Mouse (Mus musculus): ENCODE measurements around the gene Tgif1. TPM values are rescaled to one million over a fixed set of nuclear protein-coding genes. Genes with fewer than 3 reads are reported as not detected.
A peak's percentile ranks its signal among the peaks of the same experiment; 100 is the strongest.
"Not testable (repeated sequence)": the region's sequence is repeated elsewhere in the genome, so short reads cannot be mapped to it uniquely, and the experiment has no call there.

Tgif1 gene
- polyA plus RNA-seq, 1 experiment: 45.2 TPM

DNA sequence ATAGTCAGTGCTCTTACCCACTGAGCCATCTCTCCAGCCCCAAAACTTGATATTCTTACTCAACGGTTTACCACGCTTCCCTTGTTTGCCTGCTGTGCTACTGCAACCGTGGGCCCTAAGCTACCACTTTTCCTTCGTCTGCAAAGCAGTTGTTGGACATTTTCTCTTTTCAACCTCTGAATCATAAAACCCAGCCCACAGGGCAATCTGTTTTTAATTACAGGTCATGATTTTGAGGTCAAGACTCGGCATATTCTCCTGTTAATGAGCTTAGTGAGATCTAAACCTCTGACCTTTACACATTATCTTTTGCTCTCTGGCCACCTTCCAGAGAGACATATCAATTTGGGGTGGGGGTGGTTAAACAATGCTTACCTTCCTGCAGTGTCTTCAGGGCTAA, 14.8 kb downstream of the Tgif1 start:
- Histone ChIP-seq H3K36me3 (ENCODE audit: control insufficient read depth, insufficient read depth, low read length) (peaks cover 10% of the 10 kb centered on the region), H3K27ac (ENCODE audit: control insufficient read depth, insufficient read depth, low read length) (no peak overlapping the region), H3K4me3 (ENCODE audit: control insufficient read depth, insufficient read depth, low read length) (no peak overlapping the region), H3K4me1 (replicated peaks; ENCODE audit: control insufficient read depth, insufficient read depth, low read length) (no peaks in the 10 kb centered on the region; the same call in 1 of the 2 replicates), H3K27me3 (ENCODE audit: control insufficient read depth, insufficient read depth, low read length) (no peaks in the 10 kb centered on the region)
- TF ChIP-seq POLR2A (IDR thresholded peaks at IDR 0.05; ENCODE audit: control insufficient read depth, extremely low read depth, insufficient read depth, low read length, poor library complexity): no peak
- TF ChIP-seq CTCF (IDR thresholded peaks at IDR 0.05; ENCODE audit: borderline replicate concordance, control insufficient read depth, extremely low read depth, insufficient read depth, low read length, poor library complexity): no peak
- DNase-seq: no peak
- 93% methylated on average over 5 of the region's 5 CpGs for WGBS

GRCm38 (mm10) chr17:70838031-70838430, 15.3 kb downstream of the Tgif1 start:
- H3K27ac ChIP-seq (ENCODE audit: control insufficient read depth, insufficient read depth, low read length): no peak overlapping the region
- 85% methylated on average over 7 of the region's 7 CpGs for WGBS
- H3K4me3 ChIP-seq (ENCODE audit: control insufficient read depth, insufficient read depth, low read length): no peak overlapping the region
- no peak for DNase-seq
- H3K36me3 ChIP-seq (ENCODE audit: control insufficient read depth, insufficient read depth, low read length): peaks cover 5% of the 10 kb centered on the region
- no peaks in the 10 kb centered on the region; the same call in 1 of the 2 replicates for H3K4me1 ChIP-seq (replicated peaks; ENCODE audit: control insufficient read depth, insufficient read depth, low read length)
- H3K27me3 ChIP-seq (ENCODE audit: control insufficient read depth, insufficient read depth, low read length): no peaks in the 10 kb centered on the region
- TF ChIP-seq CTCF (IDR thresholded peaks at IDR 0.05; ENCODE audit: borderline replicate concordance, control insufficient read depth, extremely low read depth, insufficient read depth, low read length, poor library complexity) (no peak), POLR2A (IDR thresholded peaks at IDR 0.05; ENCODE audit: control insufficient read depth, extremely low read depth, insufficient read depth, low read length, poor library complexity) (no peak)

GRCm38 (mm10) chr17:70837474-70837873, 15.9 kb downstream of the Tgif1 start:
- not testable (repeated sequence) for H3K27ac ChIP-seq (ENCODE audit: control insufficient read depth, insufficient read depth, low read length); H3K27me3 ChIP-seq (ENCODE audit: control insufficient read depth, insufficient read depth, low read length); H3K4me1 ChIP-seq (replicated peaks; ENCODE audit: control insufficient read depth, insufficient read depth, low read length); H3K36me3 ChIP-seq (ENCODE audit: control insufficient read depth, insufficient read depth, low read length); H3K4me3 ChIP-seq (ENCODE audit: control insufficient read depth, insufficient read depth, low read length); DNase-seq
- WGBS: 98% methylated on average over 6 of the region's 6 CpGs

DNA sequence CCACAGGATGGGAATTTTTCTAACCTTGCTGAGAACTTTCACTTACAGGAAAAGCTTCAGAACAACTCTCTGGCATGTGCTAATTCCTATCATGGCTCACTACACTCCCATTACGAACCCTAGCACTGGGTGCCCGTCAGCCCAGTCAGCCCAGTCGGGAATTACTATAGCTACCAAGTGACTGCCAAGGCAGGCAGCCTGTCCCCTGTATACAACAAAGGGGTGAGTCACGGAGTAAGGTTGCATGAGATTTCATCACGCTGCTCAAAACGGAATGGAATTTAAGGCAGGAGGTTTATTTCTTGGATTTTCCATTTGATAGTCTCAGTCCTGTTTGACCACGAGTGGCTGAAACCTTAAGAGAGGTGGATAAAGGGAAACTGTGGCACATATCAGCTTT, 16.5 kb downstream of the Tgif1 start:
- 93% methylated on average over 7 of the region's 7 CpGs for whole genome bisulfite sequencing
- H3K4me1 ChIP-seq (replicated peaks; ENCODE audit: control insufficient read depth, insufficient read depth, low read length): no peaks in the 10 kb centered on the region; the same call in 1 of the 2 replicates
- no peak overlapping the region for H3K27ac ChIP-seq (ENCODE audit: control insufficient read depth, insufficient read depth, low read length)
- H3K27me3 ChIP-seq (ENCODE audit: control insufficient read depth, insufficient read depth, low read length): no peaks in the 10 kb centered on the region
- H3K4me3 ChIP-seq (ENCODE audit: control insufficient read depth, insufficient read depth, low read length): no peak overlapping the region
- TF ChIP-seq CTCF (IDR thresholded peaks at IDR 0.05; ENCODE audit: borderline replicate concordance, control insufficient read depth, extremely low read depth, insufficient read depth, low read length, poor library complexity) (no peak), POLR2A (IDR thresholded peaks at IDR 0.05; ENCODE audit: control insufficient read depth, extremely low read depth, insufficient read depth, low read length, poor library complexity) (no peak)
- no peaks in the 10 kb centered on the region for H3K36me3 ChIP-seq (ENCODE audit: control insufficient read depth, insufficient read depth, low read length)
- DNase-seq: no peak

GRCm38 (mm10) chr17:70835071-70835790, 18.1 kb downstream of the Tgif1 start:
- no peak for TF ChIP-seq POLR2A (IDR thresholded peaks at IDR 0.05; ENCODE audit: control insufficient read depth, extremely low read depth, insufficient read depth, low read length, poor library complexity)
- no peak for TF ChIP-seq CTCF (IDR thresholded peaks at IDR 0.05; ENCODE audit: borderline replicate concordance, control insufficient read depth, extremely low read depth, insufficient read depth, low read length, poor library complexity)
- Histone ChIP-seq H3K27me3 (ENCODE audit: control insufficient read depth, insufficient read depth, low read length) (no peaks in the 10 kb centered on the region), H3K36me3 (ENCODE audit: control insufficient read depth, insufficient read depth, low read length) (no peaks in the 10 kb centered on the region), H3K27ac (ENCODE audit: control insufficient read depth, insufficient read depth, low read length) (no peak overlapping the region), H3K4me3 (ENCODE audit: control insufficient read depth, insufficient read depth, low read length) (no peak overlapping the region), H3K4me1 (replicated peaks; ENCODE audit: control insufficient read depth, insufficient read depth, low read length) (no peaks in the 10 kb centered on the region; the same call in 1 of the 2 replicates)
- DNase-seq: no peak
- WGBS: 21% methylated on average over 10 of the region's 10 CpGs

DNA sequence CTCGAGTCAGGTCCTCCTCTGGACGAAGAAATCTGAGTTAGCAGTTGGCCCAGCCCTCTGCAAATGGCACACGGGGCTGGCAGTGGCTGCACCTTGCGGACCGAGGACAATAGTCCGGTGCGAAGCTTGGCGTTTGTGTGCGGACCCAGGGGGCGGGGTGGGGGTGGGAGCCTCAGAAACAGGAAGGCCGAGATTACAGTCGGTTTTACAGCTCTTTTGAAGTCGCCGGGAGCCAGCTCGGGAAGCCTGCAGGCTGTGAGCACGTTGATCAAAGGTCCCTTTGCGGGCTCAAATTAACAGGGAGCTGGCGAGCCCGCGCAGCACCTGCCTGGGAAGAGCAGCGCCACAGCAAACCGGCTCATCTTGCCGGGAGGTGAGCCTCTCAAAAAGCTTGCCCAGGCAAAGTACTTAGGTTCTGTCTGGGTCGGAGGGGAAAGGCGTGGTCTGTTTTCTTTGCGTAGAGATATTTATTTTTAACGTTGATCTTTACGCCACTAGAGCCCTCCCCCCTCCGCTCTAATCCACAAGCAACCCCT, 18.8 kb downstream of the Tgif1 start:
- WGBS: 3% methylated on average over 29 of the region's 29 CpGs
- Histone ChIP-seq H3K36me3 (ENCODE audit: control insufficient read depth, insufficient read depth, low read length) (no peaks in the 10 kb centered on the region), H3K27me3 (ENCODE audit: control insufficient read depth, insufficient read depth, low read length) (no peaks in the 10 kb centered on the region), H3K4me1 (replicated peaks; ENCODE audit: control insufficient read depth, insufficient read depth, low read length) (no peaks in the 10 kb centered on the region; the same call in 1 of the 2 replicates), H3K4me3 (ENCODE audit: control insufficient read depth, insufficient read depth, low read length) (peak overlapping the region; percentile 18; the same call in 1 of the 2 replicates), H3K27ac (ENCODE audit: control insufficient read depth, insufficient read depth, low read length) (no peak overlapping the region)
- DNase-seq: no peak
- TF ChIP-seq POLR2A (IDR thresholded peaks at IDR 0.05; ENCODE audit: control insufficient read depth, extremely low read depth, insufficient read depth, low read length, poor library complexity) (no peak), CTCF (IDR thresholded peaks at IDR 0.05; ENCODE audit: borderline replicate concordance, control insufficient read depth, extremely low read depth, insufficient read depth, low read length, poor library complexity) (no peak)
